Mouse (Mus musculus): ENCODE data around the gene Creb5. TPM values are rescaled to one million over a fixed set of nuclear protein-coding genes. Genes with fewer than 3 reads are reported as not detected.

Gene Creb5
- polyA plus RNA-seq, 1 experiment: 6.1 TPM

- Histone ChIP-seq H3K36me3 (ENCODE audit: control insufficient read depth, insufficient read depth, low read length, poor library complexity, severe bottlenecking) (no peaks in the 10 kb centered on the region), H3K4me3 (ENCODE audit: low read depth, low read length) (no peak overlapping the region), H3K27ac (ENCODE audit: insufficient read depth, low read length) (no peak overlapping the region), H3K4me1 (ENCODE audit: control insufficient read depth, insufficient read depth, low read length) (no peaks in the 10 kb centered on the region), H3K9ac (ENCODE audit: low read depth, poor library complexity, severe bottlenecking) (no peak overlapping the region), H3K27me3 (ENCODE audit: control insufficient read depth, insufficient read depth, low read length, poor library complexity, severe bottlenecking) (no peaks in the 10 kb centered on the region; the same call in 1 of the 2 replicates), H3K9me3 (replicated peaks; ENCODE audit: control insufficient read depth, insufficient read depth, low read length, poor library complexity, severe bottlenecking) (no peaks in the 10 kb centered on the region)
- TF ChIP-seq POLR2A (IDR thresholded peaks at IDR 0.05; ENCODE audit: insufficient read depth, low read length): no peak
- TF ChIP-seq CTCF (IDR thresholded peaks at IDR 0.05; ENCODE audit: low read depth, low read length): no peak
- no peak for TF ChIP-seq EP300 (IDR thresholded peaks at IDR 0.05; ENCODE audit: insufficient read depth, low read depth, low read length)
These were observed 142.3 kb downstream of the Creb5 start for GRCm38 (mm10) chr6:53429368-53429767.

GRCm38 (mm10) chr6:53429891-53430290 lies 142.8 kb downstream of the Creb5 start:
- no peak overlapping the region for H3K4me3 ChIP-seq (ENCODE audit: low read depth, low read length)
- TF ChIP-seq EP300 (IDR thresholded peaks at IDR 0.05; ENCODE audit: insufficient read depth, low read depth, low read length) (no peak), POLR2A (IDR thresholded peaks at IDR 0.05; ENCODE audit: insufficient read depth, low read length) (no peak), CTCF (IDR thresholded peaks at IDR 0.05; ENCODE audit: low read depth, low read length) (no peak)
- no peak overlapping the region for H3K27ac ChIP-seq (ENCODE audit: insufficient read depth, low read length)
- no peaks in the 10 kb centered on the region; the same call in 1 of the 2 replicates for H3K27me3 ChIP-seq (ENCODE audit: control insufficient read depth, insufficient read depth, low read length, poor library complexity, severe bottlenecking)
- H3K4me1 ChIP-seq (ENCODE audit: control insufficient read depth, insufficient read depth, low read length): no peaks in the 10 kb centered on the region
- H3K9me3 ChIP-seq (replicated peaks; ENCODE audit: control insufficient read depth, insufficient read depth, low read length, poor library complexity, severe bottlenecking): no peaks in the 10 kb centered on the region
- no peaks in the 10 kb centered on the region for H3K36me3 ChIP-seq (ENCODE audit: control insufficient read depth, insufficient read depth, low read length, poor library complexity, severe bottlenecking)
- no peak overlapping the region for H3K9ac ChIP-seq (ENCODE audit: low read depth, poor library complexity, severe bottlenecking)

DNA sequence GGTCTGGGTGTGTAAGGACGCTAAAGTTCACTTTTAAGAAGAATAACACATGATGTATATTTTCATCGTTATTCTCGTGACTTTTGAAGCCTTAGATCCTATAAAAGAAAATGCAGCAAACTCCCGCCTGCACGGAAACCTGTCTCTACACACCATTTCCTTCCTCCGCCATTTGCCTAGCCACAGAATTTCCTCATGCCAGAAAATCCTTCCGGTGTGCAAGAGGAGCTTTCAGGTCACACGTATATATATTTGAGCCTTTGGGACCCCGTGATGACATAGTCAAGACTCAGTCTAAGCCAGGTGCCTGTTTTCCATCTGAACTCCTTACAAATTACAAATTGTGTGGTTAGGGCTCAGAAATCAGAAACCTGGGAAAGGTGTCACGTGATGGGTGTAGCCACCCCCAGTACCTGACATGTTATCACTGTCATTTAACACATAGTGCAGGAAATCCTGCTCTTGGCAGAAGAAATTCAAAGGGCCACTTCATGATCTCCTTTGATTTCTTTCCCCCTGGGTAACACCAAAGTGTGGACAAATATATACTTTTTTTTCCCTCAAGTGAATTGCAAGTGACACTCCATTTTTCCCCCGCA lies 158.9 kb downstream of the Creb5 start:
- TF ChIP-seq EP300 (IDR thresholded peaks at IDR 0.05; ENCODE audit: insufficient read depth, low read depth, low read length): no peak
- no peak for TF ChIP-seq CTCF (IDR thresholded peaks at IDR 0.05; ENCODE audit: low read depth, low read length)
- TF ChIP-seq POLR2A (IDR thresholded peaks at IDR 0.05; ENCODE audit: insufficient read depth, low read length): no peak
- H3K9ac ChIP-seq (ENCODE audit: low read depth, poor library complexity, severe bottlenecking): no peak overlapping the region
- H3K27me3 ChIP-seq (ENCODE audit: control insufficient read depth, insufficient read depth, low read length, poor library complexity, severe bottlenecking): no peaks in the 10 kb centered on the region
- no peaks in the 10 kb centered on the region for H3K9me3 ChIP-seq (replicated peaks; ENCODE audit: control insufficient read depth, insufficient read depth, low read length, poor library complexity, severe bottlenecking)
- H3K36me3 ChIP-seq (ENCODE audit: control insufficient read depth, insufficient read depth, low read length, poor library complexity, severe bottlenecking): no peaks in the 10 kb centered on the region
- no peaks in the 10 kb centered on the region for H3K4me1 ChIP-seq (ENCODE audit: control insufficient read depth, insufficient read depth, low read length)
- no peak overlapping the region for H3K4me3 ChIP-seq (ENCODE audit: low read depth, low read length)
- H3K27ac ChIP-seq (ENCODE audit: insufficient read depth, low read length): no peak overlapping the region

DNA sequence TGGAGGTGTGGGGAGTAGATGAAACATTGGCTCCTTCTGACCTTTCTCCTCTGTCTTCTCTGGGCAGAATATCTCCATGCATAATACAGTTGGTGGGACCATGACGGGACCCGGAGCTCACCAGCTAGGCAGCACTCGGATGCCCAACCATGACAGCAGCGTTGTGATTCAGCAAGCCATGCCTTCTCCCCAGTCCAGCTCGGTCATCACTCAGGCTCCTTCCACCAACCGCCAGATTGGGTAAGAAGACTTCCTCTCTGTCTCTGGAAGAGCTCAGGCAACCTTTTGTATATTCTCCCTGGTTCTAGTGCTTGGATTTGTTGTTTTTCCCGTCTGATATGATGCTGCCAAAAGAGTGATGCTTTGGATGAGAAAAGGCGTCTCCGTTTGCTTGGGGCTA lies 160.4 kb downstream of the Creb5 start:
- Histone ChIP-seq H3K4me3 (ENCODE audit: low read depth, low read length) (no peak overlapping the region), H3K9me3 (replicated peaks; ENCODE audit: control insufficient read depth, insufficient read depth, low read length, poor library complexity, severe bottlenecking) (no peaks in the 10 kb centered on the region), H3K36me3 (ENCODE audit: control insufficient read depth, insufficient read depth, low read length, poor library complexity, severe bottlenecking) (no peaks in the 10 kb centered on the region), H3K9ac (ENCODE audit: low read depth, poor library complexity, severe bottlenecking) (no peak overlapping the region), H3K27me3 (ENCODE audit: control insufficient read depth, insufficient read depth, low read length, poor library complexity, severe bottlenecking) (no peaks in the 10 kb centered on the region), H3K27ac (ENCODE audit: insufficient read depth, low read length) (no peak overlapping the region), H3K4me1 (ENCODE audit: control insufficient read depth, insufficient read depth, low read length) (no peaks in the 10 kb centered on the region)
- TF ChIP-seq EP300 (IDR thresholded peaks at IDR 0.05; ENCODE audit: insufficient read depth, low read depth, low read length) (no peak), POLR2A (IDR thresholded peaks at IDR 0.05; ENCODE audit: insufficient read depth, low read length) (no peak), CTCF (IDR thresholded peaks at IDR 0.05; ENCODE audit: low read depth, low read length) (no peak)

GRCm38 (mm10) chr6:53448317-53448870 lies 161.3 kb downstream of the Creb5 start:
- no peak overlapping the region for H3K27ac ChIP-seq (ENCODE audit: insufficient read depth, low read length)
- H3K4me1 ChIP-seq (ENCODE audit: control insufficient read depth, insufficient read depth, low read length): no peaks in the 10 kb centered on the region
- H3K36me3 ChIP-seq (ENCODE audit: control insufficient read depth, insufficient read depth, low read length, poor library complexity, severe bottlenecking): no peaks in the 10 kb centered on the region
- H3K9me3 ChIP-seq (replicated peaks; ENCODE audit: control insufficient read depth, insufficient read depth, low read length, poor library complexity, severe bottlenecking): no peaks in the 10 kb centered on the region
- no peaks in the 10 kb centered on the region for H3K27me3 ChIP-seq (ENCODE audit: control insufficient read depth, insufficient read depth, low read length, poor library complexity, severe bottlenecking)
- H3K4me3 ChIP-seq (ENCODE audit: low read depth, low read length): no peak overlapping the region
- H3K9ac ChIP-seq (ENCODE audit: low read depth, poor library complexity, severe bottlenecking): no peak overlapping the region
- TF ChIP-seq EP300 (IDR thresholded peaks at IDR 0.05; ENCODE audit: insufficient read depth, low read depth, low read length) (no peak), POLR2A (IDR thresholded peaks at IDR 0.05; ENCODE audit: insufficient read depth, low read length) (no peak), CTCF (IDR thresholded peaks at IDR 0.05; ENCODE audit: low read depth, low read length) (no peak)

GRCm38 (mm10) chr6:53449437-53450173 lies 162.5 kb downstream of the Creb5 start:
- no peak for TF ChIP-seq POLR2A (IDR thresholded peaks at IDR 0.05; ENCODE audit: insufficient read depth, low read length)
- no peak for TF ChIP-seq CTCF (IDR thresholded peaks at IDR 0.05; ENCODE audit: low read depth, low read length)
- TF ChIP-seq EP300 (IDR thresholded peaks at IDR 0.05; ENCODE audit: insufficient read depth, low read depth, low read length): no peak
- H3K9ac ChIP-seq (ENCODE audit: low read depth, poor library complexity, severe bottlenecking): no peak overlapping the region
- H3K36me3 ChIP-seq (ENCODE audit: control insufficient read depth, insufficient read depth, low read length, poor library complexity, severe bottlenecking): no peaks in the 10 kb centered on the region
- H3K4me3 ChIP-seq (ENCODE audit: low read depth, low read length): no peak overlapping the region
- no peak overlapping the region for H3K27ac ChIP-seq (ENCODE audit: insufficient read depth, low read length)
- H3K27me3 ChIP-seq (ENCODE audit: control insufficient read depth, insufficient read depth, low read length, poor library complexity, severe bottlenecking): no peaks in the 10 kb centered on the region
- H3K9me3 ChIP-seq (replicated peaks; ENCODE audit: control insufficient read depth, insufficient read depth, low read length, poor library complexity, severe bottlenecking): no peaks in the 10 kb centered on the region
- no peaks in the 10 kb centered on the region for H3K4me1 ChIP-seq (ENCODE audit: control insufficient read depth, insufficient read depth, low read length)

Measured in ES-Bruce4 (cell line).